Mouse (Mus musculus) layer of hippocampus, adult 6 months (tissue): ENCODE data around the gene Ikzf1. TPM values are rescaled to one million over a fixed set of nuclear protein-coding genes. Genes with fewer than 3 reads are reported as not detected.

ENCODE experiments used
- long read RNA-seq, 2 experiments: library from polyadenylated mRNA; unstranded; transcript quantifications; one replicate each; pipeline ENCODE4 v2.0.0; 2019 to 2020
- polyA plus RNA-seq: library from polyadenylated mRNA; unstranded; fragments of <200 nt; fragmentation: Nextera tagmentation; gene quantifications from 2 replicates; pipeline ENCODE4 v1.2.3, GENCODE M21; 2021

Gene Ikzf1
- polyA plus RNA-seq: 1.0 and 1.6 TPM in 2 replicates
- long read RNA-seq, experiment 1, partial matches to known transcripts: 0 of 2 reads
- long read RNA-seq, experiment 1, other reads (novel, unspliced or antisense): 2 of 2 reads
- long read RNA-seq, experiment 2, full-length matches to known transcripts: 4 of 12 reads
- long read RNA-seq, experiment 2, partial matches to known transcripts: 4 of 12 reads
- long read RNA-seq, experiment 2, other reads (novel, unspliced or antisense): 4 of 12 reads

DNA sequence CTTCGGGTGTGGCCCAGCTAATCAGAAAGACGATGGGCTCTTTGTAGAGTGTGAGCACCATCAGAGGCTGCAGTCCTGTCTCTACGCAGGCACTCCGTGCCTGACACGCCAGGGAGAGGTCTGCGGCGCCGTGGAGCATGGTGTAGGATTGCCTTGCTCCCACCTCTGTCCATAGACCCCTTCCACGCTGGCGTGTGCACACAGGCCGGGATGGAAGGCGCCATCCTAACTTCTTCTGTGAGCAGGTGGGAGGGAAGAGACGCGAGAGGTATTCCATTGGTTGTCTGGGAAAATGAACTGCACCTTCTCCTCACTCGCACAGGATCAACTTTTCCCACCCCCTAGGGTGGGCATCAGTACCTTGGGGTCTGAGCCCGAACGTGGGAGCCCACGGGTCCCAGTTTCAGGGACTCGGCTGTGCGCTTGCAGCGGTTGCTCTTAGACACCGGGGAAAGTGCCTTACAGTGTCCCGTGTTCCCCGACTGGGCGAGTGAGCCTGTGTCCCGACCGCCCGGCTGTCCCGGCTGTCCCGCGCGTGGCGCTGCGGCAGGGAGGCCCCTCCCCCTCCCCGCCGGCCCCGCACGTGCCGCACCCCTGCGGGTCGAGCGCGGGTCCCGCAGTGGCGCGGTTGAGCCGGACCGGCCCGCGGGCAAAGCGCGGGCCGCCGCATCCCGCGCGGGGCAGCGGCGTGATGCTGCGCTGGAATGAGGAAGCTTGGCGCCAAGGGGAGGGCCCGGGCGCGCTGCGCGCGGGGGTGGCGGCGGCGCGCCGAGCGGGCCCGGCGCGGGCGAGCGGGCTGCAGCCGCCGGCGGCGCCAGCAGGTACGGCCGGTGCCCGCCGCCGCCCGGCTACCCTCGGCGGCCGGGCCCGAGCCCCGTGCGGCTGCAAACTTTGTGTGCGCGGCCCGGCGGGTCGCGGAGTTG lies at the start of gene Ikzf1:
Ikzf1 (plus strand) TSS at position 74 of the 923 bp plus-strand sequence.

DNA sequence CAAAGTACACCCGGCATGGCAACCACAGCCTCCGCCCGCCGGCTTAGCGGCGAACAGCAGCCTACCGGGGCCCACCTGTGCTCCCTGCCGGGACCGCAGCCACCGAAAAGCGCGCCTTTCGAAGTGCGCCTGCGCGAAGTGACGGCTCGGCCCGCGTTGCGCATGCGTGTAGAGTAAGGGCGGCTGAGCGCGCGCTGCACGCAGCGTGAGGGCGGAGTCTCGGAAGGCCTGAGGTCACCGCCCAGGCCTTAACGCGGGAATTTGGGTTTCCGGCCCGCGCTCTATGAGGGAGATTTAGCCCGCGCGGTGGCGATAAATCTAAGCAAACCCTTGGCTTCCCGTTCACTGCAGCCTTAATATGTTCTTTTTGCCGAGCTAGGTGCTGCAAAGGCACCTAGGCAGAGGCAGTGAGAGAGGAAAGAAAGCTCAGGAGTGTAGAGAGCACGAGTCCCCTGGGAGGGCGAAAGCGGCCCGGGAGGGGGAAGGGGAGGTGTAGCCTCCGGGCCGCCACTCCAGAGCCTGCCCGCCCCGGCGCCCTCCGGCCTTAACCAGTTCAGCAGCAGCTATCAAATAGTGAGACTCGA lies 124.1 kb downstream of the Ikzf1 start, which contains the start of gene Fignl1:
Fignl1 (minus strand) TSS at position 143 of the 584 bp plus-strand sequence.

Other genes starting within 250 kb of the Ikzf1 start
- gene Spata48, start 222.9 kb upstream of the Ikzf1 start, polyA plus RNA-seq: not detected in 2 replicates
- 0.15 and 0.25 TPM in 2 replicates for gene Zpbp, start 222.6 kb upstream of the Ikzf1 start, polyA plus RNA-seq
- gene 4930512M02Rik, start 57.2 kb upstream of the Ikzf1 start, polyA plus RNA-seq: not detected in 2 replicates
- gene Fignl1, start 124.0 kb downstream of the Ikzf1 start, polyA plus RNA-seq: 0.89 and 0.98 TPM in 2 replicates
- 5.3 and 6.6 TPM in 2 replicates for gene Ddc, start 213.1 kb downstream of the Ikzf1 start, polyA plus RNA-seq